Mouse (Mus musculus) kidney, adult 2 months (tissue): ENCODE measurements around the gene Nisch.

Experiments
- CTCF ChIP-seq: fragments of 200-500 bp; conservative IDR thresholded peaks from 2 replicates; pipeline ENCODE4 v1.5.1; 2011; ENCODE audit warnings: low read depth, mild to moderate bottlenecking, control low read depth, low read length, moderate library complexity, mixed read lengths; ENCODE audit not compliant: insufficient read depth, insufficient read length
- POLR2A ChIP-seq: fragments of 200-500 bp; IDR thresholded peaks from one replicate; pipeline ENCODE4 v1.6.1; 2011; ENCODE audit warnings: low read depth, low read length, control low read depth

GRCm38 (mm10) chr14:31177287-31177686 is 39.5 kb downstream of the Nisch start:
- TF ChIP-seq POLR2A (no peak), CTCF (no peak)
